Mouse (Mus musculus): ENCODE results near the gene Gtse1.

Gene Gtse1

GRCm38 (mm10) chr15:85877336-85877735 is 17.8 kb downstream of the Gtse1 start:
- DNase-seq (ENCODE audit: low spot score), result no peak

- DNase-seq (ENCODE audit: low spot score), result peak; percentile 98
Measured at GRCm38 (mm10) chr15:85878848-85879497, 19.4 kb downstream of the Gtse1 start, which contains the start of gene Trmu. Gene Trmu (plus strand): TSS chr15:85879312.

GRCm38 (mm10) chr15:85879498-85879895 is 20.0 kb downstream of the Gtse1 start:
- no peak for DNase-seq (ENCODE audit: low spot score)

GRCm38 (mm10) chr15:85885606-85886005 is 26.1 kb downstream of the Gtse1 start:
- no peak for DNase-seq (ENCODE audit: low spot score)

GRCm38 (mm10) chr15:85889235-85889634 is 29.7 kb downstream of the Gtse1 start:
- DNase-seq (ENCODE audit: low spot score), result no peak

GRCm38 (mm10) chr15:85891971-85892370 is 32.4 kb downstream of the Gtse1 start:
- no peak for DNase-seq (ENCODE audit: low spot score)

GRCm38 (mm10) chr15:85892498-85893118 is 33.1 kb downstream of the Gtse1 start:
- DNase-seq (ENCODE audit: low spot score), result no peak

GRCm38 (mm10) chr15:85893871-85894270 is 34.3 kb downstream of the Gtse1 start:
- no peak for DNase-seq (ENCODE audit: low spot score)

- DNase-seq (ENCODE audit: low spot score), result peak; percentile 84
Measured at GRCm38 (mm10) chr15:85896284-85896683, 36.7 kb downstream of the Gtse1 start.

- no peak for DNase-seq (ENCODE audit: low spot score)
Measured at GRCm38 (mm10) chr15:85897113-85897512, 37.6 kb downstream of the Gtse1 start.

GRCm38 (mm10) chr15:85899396-85899795 is 39.9 kb downstream of the Gtse1 start:
- no peak for DNase-seq (ENCODE audit: low spot score)

GRCm38 (mm10) chr15:85900318-85900717 is 40.8 kb downstream of the Gtse1 start:
- DNase-seq (ENCODE audit: low spot score), result no peak

- DNase-seq (ENCODE audit: low spot score), result no peak
Measured at GRCm38 (mm10) chr15:85900801-85901200, 41.3 kb downstream of the Gtse1 start.

- no peak for DNase-seq (ENCODE audit: low spot score)
Measured at GRCm38 (mm10) chr15:85902505-85902904, 43.0 kb downstream of the Gtse1 start.

GRCm38 (mm10) chr15:85903826-85904225 is 44.3 kb downstream of the Gtse1 start:
- peak; percentile 30 for DNase-seq (ENCODE audit: low spot score)

GRCm38 (mm10) chr15:85908660-85909491 is 49.3 kb downstream of the Gtse1 start:
- no peak for DNase-seq (ENCODE audit: low spot score)

- DNase-seq (ENCODE audit: low spot score), result no peak
Measured at GRCm38 (mm10) chr15:85909492-85909829, 49.9 kb downstream of the Gtse1 start.

GRCm38 (mm10) chr15:85909931-85910330 is 50.4 kb downstream of the Gtse1 start:
- no peak for DNase-seq (ENCODE audit: low spot score)

GRCm38 (mm10) chr15:85913605-85914004 is 54.1 kb downstream of the Gtse1 start:
- DNase-seq (ENCODE audit: low spot score), result peak; percentile 47

- no peak for DNase-seq (ENCODE audit: low spot score)
Measured at GRCm38 (mm10) chr15:85919191-85919891, 59.8 kb downstream of the Gtse1 start.

- DNase-seq (ENCODE audit: low spot score), result no peak
Measured at GRCm38 (mm10) chr15:85919892-85920248, 60.3 kb downstream of the Gtse1 start.

GRCm38 (mm10) chr15:85921855-85922254 is 62.3 kb downstream of the Gtse1 start:
- no peak for DNase-seq (ENCODE audit: low spot score)

Measured in MN1 (cell line).